Mouse (Mus musculus) stomach, embryonic 16.5 days (tissue): Measurements from ENCODE around the gene Gpi1. TPM values are rescaled to one million over a fixed set of nuclear protein-coding genes. Genes with fewer than 3 reads are reported as not detected.
A peak's percentile ranks its signal among the peaks of the same experiment; 100 is the strongest.

Source experiments
- ATAC-seq: fragments of 200-750 bp; cut with Nextera tagmentation; 2 replicates; pipeline ENCODE4 v1.8.0; 2017; ENCODE audit warnings: moderate number of reproducible peaks, moderate TSS enrichment; ENCODE audit not compliant: insufficient read depth, low FRiP score
- H3K27ac ChIP-seq: fragments of 300-500 bp; sonication (generic); 2 replicates; pipeline ENCODE4 v1.5.1; 2014; ENCODE audit warnings: low read length
- H3K27me3 ChIP-seq: fragments of 300-500 bp; sonication (generic); 2 replicates; pipeline ENCODE4 v1.6.1; 2014; ENCODE audit warnings: low read length, control low read depth, mixed read lengths; ENCODE audit not compliant: control insufficient read depth, insufficient read depth
- H3K36me3 ChIP-seq: fragments of 300-500 bp; sonication (generic); 2 replicates; pipeline ENCODE4 v1.6.1; 2014; ENCODE audit warnings: low read length; ENCODE audit not compliant: control insufficient read depth, insufficient read depth
- H3K4me1 ChIP-seq: fragments of 300-500 bp; sonication (generic); 2 replicates; pipeline ENCODE4 v1.6.1; 2014; ENCODE audit warnings: low read length, control low read depth, mixed read lengths; ENCODE audit not compliant: control insufficient read depth, insufficient read depth
- H3K4me2 ChIP-seq: fragments of 300-500 bp; sonication (generic); 2 replicates; pipeline ENCODE4 v1.6.1; 2014; ENCODE audit warnings: low read depth, low read length, mixed read lengths
- H3K4me3 ChIP-seq: fragments of 300-500 bp; sonication (generic); replicated peaks from 2 replicates; pipeline ENCODE4 v1.5.1; 2014; ENCODE audit warnings: mild to moderate bottlenecking, low read length
- H3K9ac ChIP-seq: fragments of 300-500 bp; sonication (generic); 2 replicates; pipeline ENCODE4 v1.6.1; 2014; ENCODE audit warnings: low read length
- H3K9me3 ChIP-seq: fragments of 300-500 bp; sonication (generic); replicated peaks from 2 replicates; pipeline ENCODE4 v1.6.1; 2016; ENCODE audit warnings: low read length, control low read depth; ENCODE audit not compliant: control insufficient read depth
- WGBS: fragments of 180-500 bp; shearing (Covaris S2); extraction: QIAGEN DNeasy Blood & Tissue Kit; methylation state at CpG from one replicate; pipeline ENCODE4 v1.1.7; 2014; 5-methylcytosine and 5-hydroxymethylcytosine counted together
- polyA plus RNA-seq: library from polyadenylated mRNA; unstranded; fragments of >200 nt; fragmentation: Nextera tagmentation; extraction: Ambion mirVana; gene quantifications from 2 replicates; pipeline ENCODE4 v1.2.1, GENCODE M21; 2015

The Gpi1 gene
- polyA plus RNA-seq, 1 experiment from 2014 or later: 352 TPM

DNA sequence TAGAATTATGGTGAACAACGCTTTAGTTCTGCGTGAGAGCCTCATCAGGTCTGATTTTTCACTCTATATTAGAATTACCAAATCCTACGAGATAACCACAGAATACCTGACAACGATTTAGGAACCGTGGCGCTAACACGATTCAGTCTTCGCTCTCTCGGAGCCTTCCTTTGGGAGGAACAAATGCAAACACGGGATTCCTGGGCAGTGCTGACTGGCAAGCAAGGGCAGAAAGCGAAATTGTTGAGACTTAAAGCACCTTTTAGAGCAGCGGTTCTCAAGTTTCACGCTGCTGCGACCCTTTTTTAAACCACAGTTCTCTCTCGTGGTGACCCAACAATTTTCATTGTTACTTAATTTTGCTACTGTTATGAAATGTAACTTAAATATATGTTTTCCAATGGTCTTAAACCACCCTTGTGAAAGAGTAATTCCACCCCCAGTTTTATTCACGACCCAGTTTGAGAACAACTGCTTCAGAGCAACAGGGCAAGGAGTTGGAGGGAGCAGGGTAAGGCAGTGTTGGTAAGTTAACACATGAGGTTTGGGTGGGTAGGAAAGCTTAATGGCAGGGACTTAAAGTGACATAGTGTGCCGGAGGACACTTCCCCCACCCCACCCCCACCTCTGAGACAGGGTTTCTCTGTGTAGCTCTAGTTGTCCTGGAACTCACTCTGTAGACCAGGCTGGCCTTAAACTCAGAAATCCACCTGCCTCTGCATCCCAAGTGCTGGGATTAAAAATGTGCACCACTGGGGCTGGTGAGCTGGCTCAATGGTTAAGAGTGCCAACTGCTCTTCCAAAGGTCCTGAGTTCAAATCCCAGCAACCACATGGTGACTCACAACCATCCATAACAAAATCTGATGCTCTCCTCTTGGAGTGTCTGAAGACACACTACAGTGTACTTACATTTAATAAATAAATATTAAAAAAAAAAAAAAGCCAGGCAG, 4.8 kb upstream of the Gpi1 start:
- WGBS: 2% methylated on average over 17 of the region's 17 CpGs
- Histone ChIP-seq H3K4me1 (peaks cover 6% of the 10 kb centered on the region), H3K4me2 (peak overlapping the region; percentile 71), H3K9ac (peak overlapping the region; percentile 77), H3K27me3 (no peaks in the 10 kb centered on the region), H3K9me3 (no peaks in the 10 kb centered on the region), H3K4me3 (peak overlapping the region; percentile 54), H3K36me3 (peaks cover 7% of the 10 kb centered on the region), H3K27ac (peak overlapping the region; percentile 94)
- no peak for ATAC-seq

DNA sequence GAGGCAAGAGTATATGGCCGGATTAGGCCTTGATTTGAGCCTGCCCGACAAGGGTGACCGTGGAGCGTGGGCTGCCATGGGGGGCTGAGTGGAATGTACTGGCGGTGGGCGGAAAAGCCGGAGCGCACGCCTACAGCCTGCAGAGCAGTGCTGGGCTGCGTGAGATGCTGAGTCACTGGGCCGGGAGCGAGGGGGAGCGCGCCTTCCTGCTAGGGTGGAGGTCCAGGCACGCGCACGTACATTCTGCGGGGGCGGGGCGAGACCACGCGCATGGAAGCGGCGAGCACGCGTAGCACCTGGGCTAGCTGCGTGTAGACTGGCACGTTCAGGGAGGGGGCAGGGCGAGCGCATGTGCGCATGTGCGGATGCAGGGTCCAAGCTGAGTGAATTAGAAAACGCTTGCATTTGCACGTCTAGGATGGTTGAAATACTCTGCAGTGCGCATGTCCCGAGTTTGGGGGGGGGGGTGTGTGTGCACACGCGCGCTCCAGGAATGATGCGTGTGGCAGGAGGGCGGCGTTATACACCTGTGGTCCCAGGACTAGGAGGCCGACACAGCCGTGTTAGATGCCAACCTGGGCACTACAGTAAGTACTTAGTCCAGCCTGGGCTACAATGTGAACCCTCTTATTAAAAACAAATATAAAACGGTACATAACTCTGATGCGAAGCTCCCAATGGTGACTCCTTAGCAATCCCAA, 3.9 kb upstream of the Gpi1 start:
- under 1% methylated on average over 46 of the region's 46 CpGs for WGBS

DNA sequence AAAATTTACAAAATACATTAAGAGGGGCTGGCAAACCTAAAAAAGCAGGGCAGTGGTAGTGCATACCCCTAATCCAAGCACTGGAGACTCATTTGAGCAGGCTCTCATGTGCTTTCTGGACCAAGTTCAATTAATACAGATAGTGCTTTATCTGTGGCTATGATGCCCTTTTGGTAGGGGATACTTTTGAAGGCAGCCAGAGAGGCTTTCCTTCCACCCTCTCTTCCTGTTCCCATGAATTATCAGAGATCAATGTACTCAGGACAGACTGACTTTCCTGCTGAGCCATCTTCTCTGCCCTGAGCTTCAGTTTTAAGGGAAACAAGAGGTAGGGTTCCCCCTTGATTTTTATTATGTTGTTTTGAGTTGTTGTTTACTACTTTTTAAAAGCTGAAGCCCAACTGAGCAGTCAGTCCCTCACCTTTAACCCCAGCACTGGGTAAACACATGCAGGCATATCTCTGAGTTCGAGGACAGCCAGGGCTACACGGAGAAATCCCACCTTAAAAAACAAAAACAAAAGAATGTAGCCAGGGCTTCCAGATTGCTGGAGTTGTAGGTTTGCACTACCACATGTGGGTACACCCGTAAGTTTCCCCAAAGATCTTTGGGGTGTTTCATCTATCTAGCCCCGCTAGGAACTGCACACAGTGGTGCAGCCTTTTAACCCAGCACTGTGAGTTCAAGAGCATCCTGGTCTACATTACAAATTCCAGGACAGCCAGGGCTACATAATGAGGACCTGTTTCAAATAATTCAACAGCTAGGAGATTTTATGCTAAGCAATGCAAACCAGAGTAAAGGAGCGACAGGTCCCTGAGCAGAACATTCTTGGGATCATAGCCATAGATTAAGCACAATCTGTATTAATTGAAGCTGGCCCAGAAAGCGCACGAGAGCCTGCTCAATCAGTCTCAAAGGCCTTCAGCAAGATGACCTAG, 2.9 kb upstream of the Gpi1 start:
- peak overlapping the region; percentile 54 for H3K4me3 ChIP-seq
- no peaks in the 10 kb centered on the region for H3K27me3 ChIP-seq
- peak overlapping the region; percentile 94 for H3K27ac ChIP-seq
- H3K9ac ChIP-seq: peak overlapping the region; percentile 77
- H3K4me2 ChIP-seq: peak overlapping the region; percentile 71
- H3K36me3 ChIP-seq: peaks cover 2% of the 10 kb centered on the region; the same call in 1 of the 2 replicates
- no peak for ATAC-seq
- no peaks in the 10 kb centered on the region for H3K9me3 ChIP-seq
- peaks cover 19% of the 10 kb centered on the region for H3K4me1 ChIP-seq
- 40% methylated on average over 7 of the region's 7 CpGs for WGBS

More for the DNA sequence above, 3.9 kb upstream of the Gpi1 start:
- peak overlapping the region; percentile 54 for H3K4me3 ChIP-seq
- peak overlapping the region; percentile 94 for H3K27ac ChIP-seq
- peak; percentile 93 for ATAC-seq
- peaks cover 9% of the 10 kb centered on the region for H3K4me1 ChIP-seq
- H3K36me3 ChIP-seq: peaks cover 4% of the 10 kb centered on the region; the same call in 1 of the 2 replicates
- H3K9me3 ChIP-seq: no peaks in the 10 kb centered on the region
- peak overlapping the region; percentile 77 for H3K9ac ChIP-seq
- H3K27me3 ChIP-seq: no peaks in the 10 kb centered on the region
- H3K4me2 ChIP-seq: peak overlapping the region; percentile 71

DNA sequence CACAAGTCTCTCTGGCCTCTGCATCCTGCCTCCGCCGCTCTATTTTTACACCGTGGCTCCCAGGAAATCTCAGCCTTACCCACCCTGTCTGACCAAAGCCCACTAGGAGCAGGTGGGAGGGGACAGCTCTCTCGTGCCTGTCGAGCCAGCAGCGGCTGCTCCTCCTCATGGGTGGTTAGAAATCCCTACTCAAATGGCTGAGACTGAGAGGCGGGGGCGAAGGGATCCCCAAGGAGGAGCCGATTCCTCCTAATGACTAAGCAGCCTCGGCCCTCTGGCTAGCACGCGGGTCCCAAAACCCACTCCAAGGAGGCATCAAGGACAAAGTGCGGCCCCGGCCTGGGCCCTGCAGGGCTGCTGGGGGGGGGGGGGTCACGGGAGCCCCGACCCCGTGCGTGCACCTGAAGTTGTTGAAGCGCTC, 435 bp downstream of the Gpi1 start:
- 0 out of 2 replicates have a peak, but pooled peaks have one; percentile 4 for ATAC-seq
- Histone ChIP-seq H3K4me2 (peak overlapping the region; percentile 78), H3K4me3 (peak overlapping the region; percentile 79), H3K9ac (peak overlapping the region; percentile 86), H3K27me3 (no peaks in the 10 kb centered on the region), H3K27ac (peak overlapping the region; percentile 93), H3K9me3 (no peaks in the 10 kb centered on the region), H3K36me3 (peaks cover 10% of the 10 kb centered on the region; the same call in 1 of the 2 replicates), H3K4me1 (peaks cover 37% of the 10 kb centered on the region)
- 0% methylated on average over 19 of the region's 19 CpGs for WGBS

- Histone ChIP-seq H3K4me1 (peaks cover 37% of the 10 kb centered on the region), H3K4me2 (peak overlapping the region; percentile 78), H3K9me3 (no peaks in the 10 kb centered on the region), H3K36me3 (peaks cover 10% of the 10 kb centered on the region; the same call in 1 of the 2 replicates), H3K27me3 (no peaks in the 10 kb centered on the region), H3K9ac (peak overlapping the region; percentile 86), H3K4me3 (peak overlapping the region; percentile 79), H3K27ac (peak overlapping the region; percentile 93)
- WGBS: 23% methylated on average over 5 of the region's 5 CpGs
- no peak for ATAC-seq
Observed at GRCm38 (mm10) chr7:34229153-34229552, 983 bp downstream of the Gpi1 start.

DNA sequence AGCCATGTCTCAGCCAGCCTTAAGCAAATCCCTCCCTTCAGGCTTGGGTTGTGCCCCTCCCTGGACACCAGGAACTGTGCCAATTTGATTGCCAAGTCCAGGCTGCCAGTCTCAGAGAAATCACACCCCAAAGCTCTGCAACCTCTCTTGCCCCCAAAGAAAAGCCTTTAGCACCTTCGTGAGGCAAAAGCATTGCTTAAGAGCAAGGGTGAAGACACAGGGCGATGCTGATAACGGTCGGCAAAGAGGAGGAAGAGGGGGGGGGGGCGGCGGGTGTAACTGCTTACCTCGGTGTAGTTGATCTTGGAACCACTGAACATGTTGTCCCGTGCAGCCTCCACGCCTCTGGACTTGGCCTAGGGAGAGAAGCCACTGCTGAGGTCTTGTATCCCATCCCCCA, 1.5 kb downstream of the Gpi1 start:
- Histone ChIP-seq H3K9ac (peak overlapping the region; percentile 86; the same call in 1 of the 2 replicates), H3K4me3 (peak overlapping the region; percentile 79), H3K4me1 (peaks cover 36% of the 10 kb centered on the region), H3K9me3 (no peaks in the 10 kb centered on the region), H3K27ac (no peak overlapping the region), H3K4me2 (peak overlapping the region; percentile 78), H3K36me3 (peaks cover 10% of the 10 kb centered on the region; the same call in 1 of the 2 replicates), H3K27me3 (no peaks in the 10 kb centered on the region)
- WGBS: 39% methylated on average over 7 of the region's 9 CpGs
- no peak for ATAC-seq

GRCm38 (mm10) chr7:34226846-34227245, 3.3 kb downstream of the Gpi1 start:
- H3K27ac ChIP-seq: no peak overlapping the region
- H3K9me3 ChIP-seq: no peaks in the 10 kb centered on the region; the same call in 1 of the 2 replicates
- H3K4me3 ChIP-seq: no peak overlapping the region
- no peak for ATAC-seq
- no peaks in the 10 kb centered on the region for H3K27me3 ChIP-seq
- H3K9ac ChIP-seq: no peak overlapping the region
- H3K36me3 ChIP-seq: peaks cover 19% of the 10 kb centered on the region
- peaks cover 31% of the 10 kb centered on the region for H3K4me1 ChIP-seq
- 84% methylated on average over 12 of the region's 12 CpGs for WGBS
- H3K4me2 ChIP-seq: no peak overlapping the region

GRCm38 (mm10) chr7:34226086-34226485, 4.0 kb downstream of the Gpi1 start:
- no peak overlapping the region for H3K4me2 ChIP-seq
- H3K9ac ChIP-seq: no peak overlapping the region
- H3K27ac ChIP-seq: no peak overlapping the region
- H3K4me1 ChIP-seq: peaks cover 31% of the 10 kb centered on the region
- H3K27me3 ChIP-seq: no peaks in the 10 kb centered on the region
- WGBS: 50% methylated on average over 8 of the region's 8 CpGs
- peaks cover 19% of the 10 kb centered on the region for H3K36me3 ChIP-seq
- H3K9me3 ChIP-seq: no peaks in the 10 kb centered on the region; the same call in 1 of the 2 replicates
- H3K4me3 ChIP-seq: no peak overlapping the region
- no peak for ATAC-seq
